Mouse (Mus musculus): ENCODE data around the gene Kdm4b.

DNA sequence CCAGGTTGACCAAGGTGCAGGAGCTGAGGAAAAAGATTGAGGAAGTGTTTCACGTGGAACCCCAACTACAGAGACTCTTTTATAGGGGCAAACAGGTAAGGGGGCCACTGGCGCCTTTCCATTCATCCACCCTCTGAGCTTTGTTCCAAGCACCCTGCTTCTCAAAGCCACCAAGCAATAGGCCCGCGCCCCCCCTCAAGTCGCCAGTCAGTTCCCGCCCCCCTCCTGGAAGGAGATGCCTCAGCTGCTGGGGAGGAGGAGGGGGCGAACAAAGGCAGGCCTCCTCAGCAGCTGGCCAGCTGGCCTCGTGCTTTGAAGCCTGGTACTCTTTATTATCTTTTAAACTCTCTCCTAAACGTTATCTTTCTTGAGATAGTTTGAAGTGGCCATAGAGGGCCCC lies 20.7 kb upstream of the Kdm4b start:
- TF ChIP-seq POLR2A (IDR thresholded peaks at IDR 0.05; ENCODE audit: low read depth, low read length): no peak
- TF ChIP-seq CTCF (IDR thresholded peaks at IDR 0.05; ENCODE audit: extremely low read depth, insufficient read depth, insufficient read length, insufficient replicate concordance): no peak

All from spleen, adult 2 months (tissue).